Comparison of ENCODE assay signal across 9 mouse cellular contexts in the genomic region with DNA sequence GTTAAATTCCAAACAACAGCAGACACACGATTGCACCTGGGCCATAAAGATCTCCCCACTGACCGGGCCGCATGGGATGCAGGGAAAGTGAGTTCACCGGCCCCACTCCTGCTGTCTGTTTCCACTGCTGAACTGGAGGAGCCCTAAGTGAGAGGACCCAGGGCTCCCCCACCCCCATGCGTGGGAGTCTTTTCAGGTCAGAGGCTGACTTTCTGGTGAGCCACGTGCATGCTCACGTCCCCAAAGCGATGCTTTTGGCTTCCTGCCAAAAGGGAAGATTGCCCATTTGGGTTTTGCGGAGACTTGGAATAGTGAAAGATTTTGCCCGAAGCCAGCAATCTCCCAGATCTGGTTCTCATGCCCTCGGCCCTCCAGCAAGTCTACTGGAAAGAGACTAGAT. TPM values are rescaled to one million over a fixed set of nuclear protein-coding genes. Genes with fewer than 3 reads are reported as not detected.
DNase-seq lines count a peak whose midpoint lies in the region; ATAC-seq lines count a peak whose summit lies in the region.
"Had no signal": no experiment of that assay in that cellular context is flagged by ENCODE, and none has a peak within 500 bp of the region (broad histone marks: within the 10 kb centered on the region; RNA-seq: fewer than 3 reads in every experiment).

No protein-coding gene starts in this region.

- no peak overlapping the region for H3K9ac ChIP-seq in heart, embryonic 15.5 days
- no peak overlapping the region for H3K9ac ChIP-seq in neural tube, embryonic 13.5 days

- H3K4me3 ChIP-seq in heart, embryonic 15.5 days, result peak overlapping the region; percentile 43
- no peak overlapping the region for H3K4me3 ChIP-seq in neural tube, embryonic 13.5 days

- H3K4me2 ChIP-seq in heart, embryonic 15.5 days, result peak overlapping the region; percentile 57
- H3K4me2 ChIP-seq in neural tube, embryonic 13.5 days, result peak overlapping the region; percentile 17; the same call in 1 of the 2 replicates

- H3K9me3 ChIP-seq in heart, embryonic 15.5 days (replicated peaks), result no peaks in the 10 kb centered on the region
- no peaks in the 10 kb centered on the region for H3K9me3 ChIP-seq in neural tube, embryonic 13.5 days
- H3K9me3 ChIP-seq: G1E had no signal

- peak overlapping the region; percentile 26; the same call in 1 of the 2 replicates for H3K27ac ChIP-seq in heart, embryonic 15.5 days
- 0 out of 2 replicates have a peak overlapping the region, but pooled peaks have one; percentile 10 for H3K27ac ChIP-seq in neural tube, embryonic 13.5 days (replicated peaks)

- WGBS in heart, embryonic 15.5 days, result 20% methylated on average over 11 of the region's 11 CpGs
- 6% methylated on average over 11 of the region's 11 CpGs for WGBS in neural tube, embryonic 13.5 days

- no peaks in the 10 kb centered on the region for H3K36me3 ChIP-seq in heart, embryonic 15.5 days
- H3K36me3 ChIP-seq in neural tube, embryonic 13.5 days, result no peaks in the 10 kb centered on the region
- H3K36me3 ChIP-seq: G1E had no signal

- peaks cover 10% of the 10 kb centered on the region for H3K27me3 ChIP-seq in heart, embryonic 15.5 days
- peaks cover 35% of the 10 kb centered on the region for H3K27me3 ChIP-seq in neural tube, embryonic 13.5 days

- peak; percentile 96 for DNase-seq in heart, adult 11 months
- DNase-seq in heart, adult 9 months (ENCODE audit: low spot score in 2 of 2), result no peak
- peak; percentile 67 for DNase-seq in retina, postnatal 1 day
- no peak for DNase-seq in retina, embryonic 14.5 days (ENCODE audit: low spot score)
- DNase-seq in layer of hippocampus, adult 11-12 months (ENCODE audit: low spot score), result no peak
- DNase-seq in adrenal gland, adult 8-10 months, result no peak

- ATAC-seq in heart, embryonic 15.5 days (replicated peaks; ENCODE audit: insufficient number of reproducible peaks, insufficient read depth, low FRiP score, low read depth), result no peak
- ATAC-seq in neural tube, embryonic 13.5 days (ENCODE audit: low read depth), result no peak

- peaks cover 46% of the 10 kb centered on the region for H3K4me1 ChIP-seq in heart, embryonic 15.5 days (replicated peaks)
- H3K4me1 ChIP-seq in neural tube, embryonic 13.5 days (replicated peaks), result peaks cover 42% of the 10 kb centered on the region

RNA-seq across cellular contexts. Expression of a gene that starts 2.7 kb away (rescaled TPM):
- 15.7 and 19.8 TPM in 2 replicates for polyA plus RNA-seq in heart, embryonic 15.5 days (2015; fragmentation: Nextera tagmentation; extraction: Ambion mirVana)
- polyA plus RNA-seq in neural tube, embryonic 13.5 days (2015; fragmentation: Nextera tagmentation; extraction: Ambion mirVana), result 1.4 and 2.5 TPM in 2 replicates
- total RNA-seq in adrenal gland, adult 8-10 months (2022), result 1 to 10 TPM; 1.9 to 6.5 (median 4.1) TPM
- total RNA-seq: G1E had no signal
- polyA plus RNA-seq: G1E had no signal

Comparison
In these comparisons a context has a peak if more than half of its experiments do, and no peak if none do; other contexts are left out.
1. DNase-seq: peak in heart, adult 11 months (single experiment) and retina, postnatal 1 day (single experiment); none in heart, adult 9 months (0 of 2), retina, embryonic 14.5 days (single experiment), layer of hippocampus, adult 11-12 months (single experiment) and adrenal gland, adult 8-10 months (single experiment).